Mouse (Mus musculus) spleen, embryonic (tissue): ENCODE data around the gene Unc13d.
"Not testable (repeated sequence)": the region's sequence is repeated elsewhere in the genome, so short reads cannot be mapped to it uniquely, and the experiment has no call there.

Experiments used
- CTCF ChIA-PET: fragments of 350-600 bp; sonication (Branson Sonifier 250); formaldehyde crosslinking; loops from one replicate; lab custom pipeline; 2022; lab: Charles Lee

Gene Unc13d

DNA sequence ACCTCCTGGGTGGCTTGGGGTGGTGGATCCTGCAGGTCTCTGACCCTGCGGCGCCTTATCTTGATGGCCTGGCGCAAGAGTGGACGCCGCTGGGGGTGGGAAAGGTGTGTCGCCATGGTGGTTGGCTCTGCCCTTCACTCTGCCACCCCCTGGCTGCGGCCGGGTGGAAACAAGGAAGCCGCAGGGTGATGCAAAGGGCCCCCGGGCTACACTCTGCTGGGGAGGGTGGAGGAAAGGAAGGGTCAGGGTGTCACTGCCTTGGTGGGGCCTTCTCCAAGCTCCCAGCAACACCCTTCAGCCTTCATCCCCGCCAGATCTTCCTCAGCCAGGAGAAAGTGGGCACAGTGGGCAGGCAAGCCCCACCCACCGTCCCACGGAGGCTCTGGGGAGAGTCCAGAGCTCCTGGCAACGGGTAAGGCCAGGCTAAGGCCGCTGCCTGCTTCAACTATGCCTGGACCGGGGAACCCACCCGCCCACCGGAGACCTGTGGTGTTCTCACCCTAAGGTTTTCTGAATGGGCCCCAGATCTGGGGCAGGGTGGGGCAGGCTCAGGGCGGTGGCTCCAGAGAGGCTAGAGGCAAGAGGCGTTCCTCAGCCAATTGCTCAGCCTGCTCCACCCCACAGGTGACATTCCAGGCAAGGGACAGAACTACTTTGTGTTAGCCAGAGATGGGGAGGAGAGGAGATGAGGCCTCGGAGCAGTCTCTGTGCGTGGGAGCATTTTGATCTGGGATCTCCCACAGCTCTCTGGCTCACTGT lies at the start of gene Unc13d:
Gene Unc13d, minus strand, starts transcription at position 516 of the 759 bp plus-strand sequence.
- CTCF ChIA-PET = no interaction called here

DNA sequence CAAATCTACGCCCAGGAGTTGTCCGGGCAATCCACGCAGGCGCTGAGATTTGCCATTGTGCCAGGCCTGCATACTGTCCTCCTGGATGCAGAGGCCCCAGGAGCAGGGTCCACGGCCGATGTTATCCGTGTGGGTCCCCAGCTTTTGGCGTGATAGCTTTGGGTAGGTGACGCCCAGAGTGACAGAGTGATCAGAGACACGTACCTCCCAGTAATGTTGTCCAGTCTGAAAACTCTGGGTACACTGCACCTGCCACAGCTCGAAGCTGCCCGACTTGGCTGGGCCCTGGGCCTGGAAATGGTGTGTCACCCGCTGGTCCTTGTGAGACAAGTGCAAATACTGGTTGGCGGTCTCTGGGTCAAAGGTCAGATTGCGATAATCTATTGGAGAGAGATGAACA lies 48.5 kb upstream of the Unc13d start:
- CTCF ChIA-PET = no interaction called here

DNA sequence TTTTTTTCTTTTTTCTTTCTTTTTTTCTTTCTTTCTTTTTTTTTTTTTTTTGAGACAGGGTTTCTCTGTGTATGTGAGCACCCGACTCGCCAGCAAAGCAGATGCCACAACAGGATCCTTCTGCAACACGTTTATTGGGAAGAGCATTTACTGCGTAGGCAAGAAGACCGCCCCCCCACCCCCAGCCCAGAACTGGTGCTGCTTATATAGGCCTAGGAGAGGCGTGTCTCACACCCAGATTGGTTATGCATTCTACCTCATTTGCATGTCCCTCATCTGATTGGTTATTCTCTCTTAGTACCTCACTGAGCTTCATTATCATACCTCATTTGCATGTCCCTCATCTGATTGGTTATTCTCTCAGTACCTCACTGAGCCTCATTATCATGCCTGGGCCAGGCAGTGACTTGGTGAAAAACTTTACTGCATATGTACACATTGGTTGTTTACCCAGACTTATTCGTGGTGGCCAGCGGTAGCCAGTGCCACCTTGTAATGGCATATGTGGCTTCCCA lies 44.0 kb upstream of the Unc13d start:
- CTCF ChIA-PET = not testable (repeated sequence)

DNA sequence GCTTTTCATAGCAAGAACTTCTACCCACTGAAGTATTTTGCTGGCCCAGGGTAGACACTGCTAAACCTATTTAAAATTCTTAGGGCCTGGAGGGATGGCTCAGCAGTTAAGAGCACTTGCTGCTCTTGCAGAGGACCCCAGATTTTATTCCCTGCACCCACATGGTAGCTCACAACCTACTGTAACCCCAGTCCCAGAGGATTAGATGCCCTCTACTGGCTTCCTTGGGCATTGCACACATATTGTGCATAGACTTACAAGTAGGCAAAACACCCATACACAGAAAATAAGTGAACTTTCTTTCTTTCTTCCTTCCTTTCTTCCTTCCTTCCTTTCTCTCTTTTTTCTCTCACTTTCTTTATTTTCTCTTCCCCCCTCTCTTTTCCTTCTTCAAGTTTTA lies 40.1 kb upstream of the Unc13d start:
- CTCF ChIA-PET = interaction anchor here (0.6 kb wide), 1 partner anchor 177 kb away, joined by 7 read pairs; no protein-coding TSS in a partner anchor

DNA sequence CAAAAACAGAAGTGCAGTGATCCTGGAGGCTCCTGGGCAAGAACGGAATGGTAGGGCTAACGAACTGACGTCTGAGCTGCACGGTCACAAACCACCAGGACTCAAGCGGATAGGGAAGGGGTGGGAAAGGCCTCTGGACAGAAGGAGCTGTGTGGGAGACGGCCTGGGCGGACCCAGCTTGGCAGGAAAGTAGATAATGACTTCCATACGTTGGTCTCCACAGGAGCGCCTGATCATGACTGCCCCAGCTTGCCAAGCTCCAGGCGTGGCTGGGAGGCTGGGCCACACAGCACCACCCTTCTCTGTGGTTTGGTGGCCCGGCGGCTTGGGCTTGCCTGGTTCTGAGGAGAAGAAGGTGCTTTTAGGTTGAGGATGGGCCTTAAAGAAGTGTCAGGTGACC lies 39.5 kb upstream of the Unc13d start:
- CTCF ChIA-PET = no interaction called here

DNA sequence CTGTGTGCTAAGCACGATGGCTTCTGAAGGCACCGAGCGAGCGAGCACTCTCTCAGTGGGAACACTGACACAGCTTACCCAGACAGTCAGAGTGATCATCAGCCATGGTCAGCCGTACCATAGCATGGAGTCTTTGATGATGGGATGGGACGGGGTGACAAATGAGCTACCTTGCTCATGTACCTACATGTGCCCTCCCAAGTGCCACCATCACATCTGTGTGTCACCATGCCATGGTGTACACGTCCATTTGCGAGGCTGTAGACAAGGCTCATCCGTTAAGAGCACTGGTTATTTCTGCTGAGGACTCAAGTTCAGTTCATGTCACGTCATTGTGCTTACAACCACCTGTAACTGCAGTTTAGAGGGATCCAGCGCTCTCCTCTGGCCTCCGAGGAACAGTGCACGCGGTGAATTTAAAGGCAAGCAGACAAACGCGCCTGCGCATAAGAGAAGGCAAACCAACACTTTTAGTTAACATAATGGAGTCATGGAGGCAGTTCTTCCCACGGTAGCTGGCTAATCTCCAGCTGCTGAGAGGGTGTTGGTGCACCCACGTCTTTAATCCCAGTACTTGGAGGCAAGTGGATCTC lies 33.9 kb upstream of the Unc13d start:
- CTCF ChIA-PET = interaction anchor here (1.1 kb wide), 1 partner anchor 11 kb away, joined by 3 read pairs; no protein-coding TSS in a partner anchor

DNA sequence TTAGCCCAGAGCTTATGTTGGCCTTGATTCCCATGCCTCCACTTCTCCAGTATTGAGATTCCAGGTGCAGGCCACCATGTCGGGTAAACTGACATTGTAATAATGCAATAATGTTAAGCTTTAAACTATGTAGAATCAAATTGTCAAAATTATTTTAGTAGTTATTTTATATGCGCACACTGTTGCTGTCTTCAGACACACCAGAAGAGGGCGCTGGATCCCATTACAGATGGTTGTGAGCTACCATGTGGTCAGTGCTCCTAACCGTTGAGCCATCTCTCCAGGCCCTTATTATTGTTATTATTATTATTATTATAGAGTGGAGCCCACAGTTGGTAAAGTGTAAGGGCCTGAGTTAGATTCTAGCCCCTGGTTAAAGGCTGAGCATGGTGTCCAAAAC lies 33.3 kb upstream of the Unc13d start:
- CTCF ChIA-PET = no interaction called here

DNA sequence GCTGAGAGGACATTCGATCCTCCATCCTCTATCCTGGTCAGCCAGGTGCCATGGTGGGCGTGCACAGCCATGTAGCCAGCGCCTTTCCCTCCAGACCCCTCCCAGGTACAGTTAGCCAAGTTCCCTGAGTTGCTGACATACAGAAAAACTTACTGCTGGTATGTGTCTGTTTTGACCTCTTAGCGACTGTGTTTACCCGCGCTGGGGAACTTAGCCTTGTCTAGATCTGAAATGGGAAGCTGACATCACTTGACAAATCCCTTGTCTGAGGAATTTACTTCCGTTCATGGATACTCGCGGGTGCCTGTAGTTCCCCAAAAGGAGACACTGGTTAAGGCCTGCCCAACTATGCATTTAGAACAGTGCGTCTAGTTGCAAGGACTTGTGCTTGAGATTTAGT lies 32.8 kb upstream of the Unc13d start:
- CTCF ChIA-PET = no interaction called here

DNA sequence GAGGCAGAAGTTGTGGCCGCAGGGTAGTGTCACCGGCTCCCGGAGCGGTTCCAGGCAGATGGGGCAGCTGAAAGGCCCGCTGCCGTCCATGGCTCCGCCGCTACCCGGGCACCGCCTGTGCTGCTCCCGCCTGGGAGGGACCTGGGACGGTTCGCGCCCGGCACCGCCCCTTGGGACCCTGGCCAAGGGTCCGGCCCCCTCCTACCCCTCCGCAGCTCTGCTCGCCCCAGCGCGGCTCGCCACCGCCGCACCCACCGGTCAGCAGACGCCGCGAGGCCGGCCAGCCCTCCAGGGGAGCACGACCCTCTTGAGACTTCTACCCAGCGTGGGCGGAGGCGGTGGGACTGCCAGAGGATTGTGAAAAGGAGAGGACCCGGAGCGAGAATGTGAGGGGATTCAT lies 32.4 kb upstream of the Unc13d start:
- CTCF ChIA-PET = no interaction called here

DNA sequence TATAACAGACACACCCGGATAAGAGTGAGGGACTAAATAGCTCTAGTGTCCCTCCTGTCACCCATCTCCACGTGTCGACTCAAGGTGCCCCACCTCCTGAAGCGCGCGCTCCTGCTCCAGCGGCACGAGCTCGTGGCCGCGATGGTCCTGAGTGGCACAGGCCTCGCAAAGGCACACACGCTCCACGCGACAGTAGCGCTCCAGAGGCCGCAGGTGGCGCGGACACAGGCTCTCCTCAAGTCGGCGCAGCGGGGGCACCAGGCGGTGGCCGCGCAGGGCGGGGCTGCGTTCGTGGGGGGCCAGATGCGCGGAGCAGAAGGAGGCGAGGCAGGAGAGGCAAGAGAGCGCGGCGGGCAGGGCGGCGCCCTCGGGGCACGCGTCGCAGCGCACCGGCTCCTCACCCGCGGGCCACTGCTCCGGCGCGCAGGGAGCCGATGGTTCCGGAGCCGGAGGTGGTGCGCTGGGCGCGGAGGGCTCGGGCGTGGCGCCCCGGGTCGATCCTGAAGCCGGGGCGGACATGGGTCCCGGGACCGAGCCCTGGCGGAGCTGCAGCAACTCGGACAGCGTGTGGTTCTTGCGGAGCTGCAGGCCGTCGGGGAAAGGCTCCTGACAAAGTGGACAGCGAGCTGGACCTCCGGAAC lies 31.8 kb upstream of the Unc13d start:
- CTCF ChIA-PET = interaction anchor here (0.8 kb wide), 1 partner anchor 13 kb away, joined by 5 read pairs; no protein-coding TSS in a partner anchor

DNA sequence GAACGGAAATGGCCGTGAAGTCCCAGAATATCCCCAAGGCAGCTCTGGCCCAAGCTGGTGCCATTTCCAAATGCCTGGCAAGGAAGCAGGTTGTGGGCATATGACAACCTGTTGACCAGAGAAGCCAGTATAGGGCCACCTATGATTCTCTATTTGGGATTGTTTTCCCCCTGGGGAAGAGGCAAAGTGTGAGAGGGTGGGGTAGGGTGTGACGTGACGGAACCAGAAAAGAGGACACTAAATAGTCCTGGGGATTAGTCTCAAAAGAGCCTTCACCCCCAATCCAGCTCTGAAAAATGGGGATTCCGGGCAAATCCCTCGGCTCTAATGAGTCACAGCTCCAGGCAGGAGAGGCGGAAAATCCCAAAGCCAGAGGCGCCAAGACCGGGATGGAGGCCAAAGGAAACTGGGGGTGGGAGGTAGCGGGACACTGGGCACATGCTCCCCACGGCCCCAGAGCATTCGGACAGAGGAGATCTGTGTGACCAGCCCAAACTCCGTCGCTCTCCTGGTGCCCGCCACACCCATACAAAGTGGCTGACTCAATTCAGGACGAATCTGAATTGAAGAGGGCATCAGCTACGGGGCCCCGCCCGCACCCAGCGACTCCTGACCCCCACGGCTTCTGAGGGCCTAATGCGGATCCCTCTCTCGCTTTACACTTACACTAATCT lies 30.8 kb upstream of the Unc13d start:
- CTCF ChIA-PET = no interaction called here

DNA sequence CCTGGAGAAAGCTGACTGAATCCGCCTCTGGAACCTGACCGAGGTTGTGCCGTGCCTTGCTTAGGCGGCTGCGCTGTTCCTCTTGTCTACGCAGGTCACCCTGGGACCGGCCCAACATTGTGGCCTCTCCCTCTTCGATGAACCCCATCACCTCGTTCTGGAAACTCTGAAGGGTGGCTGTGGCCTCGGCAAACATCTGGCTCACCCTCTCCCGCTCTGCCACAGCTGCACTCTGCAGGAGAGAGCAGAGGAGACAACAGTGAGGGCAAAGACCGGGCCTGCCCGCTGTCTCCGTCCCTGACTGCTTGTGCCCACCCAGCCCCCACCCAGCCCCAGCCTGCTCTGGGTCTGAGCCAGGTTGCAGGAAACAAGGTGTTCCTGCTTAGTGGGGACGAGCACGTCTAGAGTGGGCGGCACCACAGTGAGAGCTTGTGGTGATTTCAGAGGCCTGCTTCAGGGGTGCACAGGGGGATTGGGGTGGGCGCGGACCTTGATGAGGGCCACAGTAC lies 30.1 kb upstream of the Unc13d start:
- CTCF ChIA-PET = no interaction called here

DNA sequence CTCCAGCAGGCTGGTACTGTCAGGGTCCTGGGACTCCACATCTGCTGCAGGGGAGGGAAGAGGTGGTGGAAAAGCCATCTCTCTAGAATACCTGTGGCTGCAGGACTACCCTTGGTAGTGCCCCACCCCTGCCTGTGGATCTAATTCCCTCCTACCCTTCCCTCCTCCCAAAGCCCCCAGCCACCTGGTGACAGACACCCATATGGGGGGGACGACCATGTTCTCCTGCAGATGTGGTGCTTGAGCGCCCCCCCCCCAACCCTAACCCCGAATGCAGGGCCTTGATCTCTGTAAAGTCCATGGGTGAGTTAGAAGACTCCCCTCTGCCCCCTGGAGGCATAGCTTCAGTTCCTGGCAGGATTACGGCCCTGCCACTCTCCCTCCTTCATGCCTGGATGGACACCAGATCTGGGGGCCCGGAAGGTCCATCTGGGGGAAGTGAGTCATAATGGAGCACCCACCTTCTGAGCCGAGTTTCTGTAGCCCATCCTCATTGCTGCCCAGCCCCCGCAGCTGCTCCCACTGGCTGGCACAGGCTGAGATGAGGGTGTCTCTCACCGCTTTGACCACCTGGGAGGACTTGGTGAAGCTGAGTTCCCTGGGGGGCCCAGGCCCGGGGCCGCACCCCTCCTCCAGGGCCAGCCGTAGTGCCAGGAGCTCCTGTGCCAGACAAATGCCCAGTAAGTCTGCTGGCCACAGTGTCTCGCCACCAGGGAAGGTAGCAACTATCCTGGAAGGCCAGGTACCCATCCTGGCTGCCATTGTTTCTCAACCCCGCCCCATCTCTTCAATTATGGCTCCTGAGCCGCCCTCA lies 29.4 kb upstream of the Unc13d start:
- CTCF ChIA-PET = no interaction called here

DNA sequence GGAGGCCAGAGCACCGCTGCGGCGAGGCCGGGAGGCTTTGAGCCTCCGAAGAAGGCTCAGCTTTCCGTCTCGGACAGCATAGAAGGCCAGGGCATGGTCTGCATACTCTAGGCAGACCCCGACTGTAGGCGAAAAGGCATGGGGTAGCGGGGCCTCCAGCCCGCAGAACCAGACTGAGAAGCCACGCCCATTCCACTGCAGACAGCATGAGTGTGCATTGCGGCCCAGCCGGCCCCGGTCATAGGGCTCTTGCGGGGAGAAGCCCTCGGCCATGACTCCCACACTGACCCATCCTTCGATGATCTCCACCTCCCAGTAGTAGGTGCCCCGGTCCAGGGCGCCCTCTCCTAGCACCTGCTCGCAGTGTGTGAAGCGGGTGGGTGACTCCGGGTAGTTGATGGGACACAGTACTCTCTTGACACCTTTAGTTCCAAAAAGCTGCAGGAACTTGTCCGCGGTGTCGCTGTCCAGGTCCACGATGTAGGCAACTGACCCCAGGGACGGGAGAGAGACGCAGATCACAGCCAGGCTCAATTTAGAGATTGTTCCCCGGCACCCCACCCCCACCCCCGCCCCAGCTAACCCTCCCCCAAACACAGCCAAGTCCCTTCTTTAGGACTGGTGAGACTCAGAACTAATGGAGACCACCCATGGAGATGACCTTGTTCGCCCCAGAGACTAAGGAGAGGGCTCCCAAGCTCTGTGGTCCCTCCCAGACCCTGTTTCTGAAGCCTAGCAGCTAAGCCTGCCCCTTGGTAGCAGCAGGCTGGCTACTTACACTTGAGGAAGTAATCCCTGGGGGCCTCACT lies 28.6 kb upstream of the Unc13d start:
- CTCF ChIA-PET = no interaction called here

DNA sequence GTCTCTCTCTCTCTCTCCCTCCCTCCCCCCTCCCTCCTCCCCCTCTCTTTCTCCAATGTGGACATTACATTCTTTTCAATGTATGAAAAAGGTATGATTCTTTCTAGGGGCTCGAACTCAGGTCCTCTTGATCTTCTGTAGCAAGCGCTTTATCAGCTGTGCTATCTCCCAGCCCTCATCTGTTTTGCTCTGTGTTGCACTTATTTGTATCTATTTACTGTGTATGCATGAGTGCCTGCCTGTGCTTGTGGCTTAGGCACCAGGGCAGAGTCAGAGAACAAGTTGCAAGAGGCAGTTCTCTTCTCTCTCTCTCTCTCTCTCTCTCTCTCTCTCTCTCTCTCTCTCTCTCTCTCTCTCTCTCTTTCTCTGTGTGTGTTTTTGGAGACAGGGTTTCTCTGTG lies 27.3 kb upstream of the Unc13d start:
- CTCF ChIA-PET = interaction anchor here (0.7 kb wide), 1 partner anchor 46 kb away, joined by 4 read pairs; no protein-coding TSS in a partner anchor

DNA sequence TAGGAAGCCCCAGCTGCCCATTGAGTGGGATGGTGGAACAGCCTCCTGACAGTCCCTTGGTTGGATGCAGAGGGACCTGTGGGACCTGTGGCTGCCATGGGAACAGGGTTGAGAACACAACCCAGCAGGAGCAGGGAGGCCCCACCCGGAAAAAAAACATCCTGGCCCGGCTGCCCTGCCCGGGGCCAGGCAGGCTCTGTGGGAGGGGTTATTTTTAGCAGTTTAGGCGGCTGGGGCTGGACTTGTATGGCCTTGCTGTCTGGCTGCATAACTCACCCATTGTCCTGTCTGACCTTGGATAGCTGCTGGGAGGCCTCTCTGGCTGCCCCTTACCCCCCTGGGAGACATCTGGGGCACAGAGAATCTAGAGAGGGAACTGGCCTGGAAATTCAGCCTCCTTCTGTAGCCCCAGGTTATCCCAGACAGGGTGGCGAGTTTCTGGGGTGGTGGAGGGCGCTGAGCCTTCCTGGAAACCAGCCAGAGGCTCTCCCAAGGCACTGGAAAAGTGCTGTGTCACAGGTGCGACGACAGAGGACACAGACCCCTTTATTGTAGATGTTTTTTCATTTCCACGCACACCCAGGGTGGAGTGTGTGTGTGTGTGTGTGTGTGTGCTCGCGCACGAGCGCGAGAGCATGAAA lies 26.4 kb upstream of the Unc13d start:
- CTCF ChIA-PET = no interaction called here

DNA sequence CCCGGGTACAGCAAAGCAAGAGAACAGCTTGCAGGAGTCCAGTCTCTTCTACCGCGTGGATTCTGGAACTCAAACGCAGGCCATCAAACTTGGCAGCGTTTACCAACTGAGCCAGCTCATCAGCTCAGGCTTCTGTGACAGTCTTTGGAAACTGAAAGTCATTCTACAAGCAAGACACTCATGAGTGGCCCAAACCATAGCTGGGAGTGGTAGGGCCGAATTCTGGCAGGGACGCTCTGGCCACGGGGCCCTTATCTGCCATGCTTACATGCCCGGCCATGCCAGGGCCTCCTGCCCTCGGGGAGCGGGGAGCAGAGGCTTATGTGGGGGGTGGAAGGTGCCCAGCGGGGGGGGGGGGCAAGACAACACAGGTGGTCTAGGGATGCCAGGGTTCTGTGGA lies 25.8 kb upstream of the Unc13d start:
- CTCF ChIA-PET = interaction anchor here (0.5 kb wide), 1 partner anchor 182 kb away, joined by 3 read pairs; no protein-coding TSS in a partner anchor

DNA sequence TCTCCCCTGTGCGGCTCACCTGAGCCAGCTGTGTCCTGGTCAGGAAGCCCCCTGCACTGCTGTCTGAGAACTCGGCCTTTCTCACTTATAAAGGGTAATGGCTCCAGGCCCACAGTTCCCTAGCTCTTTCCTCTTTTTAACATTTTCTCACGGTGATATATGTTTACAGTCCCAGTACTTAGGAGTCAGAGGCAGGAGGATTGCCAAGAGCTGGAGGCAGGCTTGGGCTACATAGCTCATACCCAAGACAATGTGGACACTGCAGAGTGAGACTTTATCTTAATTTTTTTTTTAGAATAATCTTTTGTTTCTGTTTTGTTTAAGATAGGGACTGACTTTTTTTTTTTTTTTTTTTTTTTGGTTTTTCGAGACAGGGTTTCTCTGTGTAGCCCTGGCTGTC lies 24.7 kb upstream of the Unc13d start:
- CTCF ChIA-PET = no interaction called here

DNA sequence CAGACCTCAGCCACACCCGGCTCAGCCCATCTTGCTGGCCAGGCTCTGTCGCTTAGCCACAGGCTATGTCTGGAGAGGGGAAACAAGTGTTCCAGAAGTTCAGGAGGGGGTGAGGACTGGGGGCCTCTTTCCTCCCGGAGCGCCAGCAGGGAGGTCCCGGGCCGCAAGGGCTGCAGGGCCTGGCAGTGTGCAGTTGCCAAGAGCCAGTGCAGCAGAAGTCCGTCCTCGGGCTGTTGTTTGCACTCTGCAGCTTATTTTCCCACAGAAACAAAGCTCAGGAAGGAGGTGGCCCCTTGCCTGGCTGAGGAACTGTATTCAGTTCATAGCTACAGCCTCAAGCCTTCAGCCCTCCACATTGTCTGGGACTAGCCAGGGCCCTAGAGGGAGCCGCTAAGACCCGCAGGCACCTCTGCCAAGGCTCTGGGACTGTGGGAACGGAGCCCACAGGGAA lies 24.2 kb upstream of the Unc13d start:
- CTCF ChIA-PET = no interaction called here
